Mouse (Mus musculus) stomach, postnatal 0 days (tissue): ENCODE results near the gene Lactb. TPM values are rescaled to one million over a fixed set of nuclear protein-coding genes. Genes with fewer than 3 reads are reported as not detected.
A peak's percentile ranks its signal among the peaks of the same experiment; 100 is the strongest.

Experiments
- ATAC-seq: fragments of 200-750 bp; cut with Nextera tagmentation; 2 replicates; pipeline ENCODE4 v1.8.0; 2017; ENCODE audit not compliant: low FRiP score, low TSS enrichment
- DNase-seq: peaks from one replicate; pipeline ENCODE4 v3.0.0-alpha.2; 2016; ENCODE audit warnings: low spot score
- H3K27ac ChIP-seq: fragments of 300-500 bp; sonication (generic); replicated peaks from 2 replicates; pipeline ENCODE4 v1.5.1; 2014; ENCODE audit warnings: mild to moderate bottlenecking, control low read depth
- H3K27me3 ChIP-seq: fragments of 300-500 bp; sonication (generic); 2 replicates; pipeline ENCODE4 v1.6.1; 2014; ENCODE audit warnings: low read length; ENCODE audit not compliant: control insufficient read depth, insufficient read depth
- H3K36me3 ChIP-seq: fragments of 300-500 bp; sonication (generic); 2 replicates; pipeline ENCODE4 v1.6.1; 2014; ENCODE audit warnings: low read length, mixed read lengths; ENCODE audit not compliant: control insufficient read depth, insufficient read depth
- H3K4me1 ChIP-seq: fragments of 300-500 bp; sonication (generic); replicated peaks from 2 replicates; pipeline ENCODE4 v1.6.1; 2014; ENCODE audit warnings: antibody characterized with exemption; ENCODE audit not compliant: control insufficient read depth, insufficient read depth
- H3K4me2 ChIP-seq: fragments of 300-500 bp; sonication (generic); replicated peaks from 2 replicates; pipeline ENCODE4 v1.6.1; 2014; ENCODE audit warnings: low read depth, mild to moderate bottlenecking, control low read depth, moderate library complexity
- H3K4me3 ChIP-seq: fragments of 300-500 bp; sonication (generic); 2 replicates; pipeline ENCODE4 v1.5.1; 2014; ENCODE audit warnings: low read depth, low read length, control low read depth
- H3K9ac ChIP-seq: fragments of 300-500 bp; sonication (generic); 2 replicates; pipeline ENCODE4 v1.6.1; 2014; ENCODE audit warnings: mild to moderate bottlenecking, low read length, control low read depth, mixed read lengths
- H3K9me3 ChIP-seq: fragments of 300-500 bp; sonication (generic); 2 replicates; pipeline ENCODE4 v1.6.1; 2016; ENCODE audit warnings: low read length; ENCODE audit not compliant: control insufficient read depth
- CTCF ChIP-seq: IDR thresholded peaks from 2 replicates; pipeline ENCODE4 v1.5.1; 2016; ENCODE audit warnings: antibody characterized with exemption, low read depth, mild to moderate bottlenecking, moderate library complexity
- EP300 ChIP-seq: optimal IDR thresholded peaks from 2 replicates; pipeline ENCODE3; 2016; ENCODE audit warnings: antibody characterized with exemption
- WGBS: fragments of 180-500 bp; shearing (Covaris S2); extraction: QIAGEN DNeasy Blood & Tissue Kit; methylation state at CpG from one replicate; pipeline ENCODE4 v1.1.7; 2014; 5-methylcytosine and 5-hydroxymethylcytosine counted together
- polyA plus RNA-seq: library from polyadenylated mRNA; unstranded; fragments of >200 nt; fragmentation: Nextera tagmentation; extraction: Ambion mirVana; gene quantifications from 2 replicates; pipeline ENCODE4 v1.2.1, GENCODE M21; 2015

The Lactb gene
- polyA plus RNA-seq, 1 experiment from 2014 or later, result 12.2 TPM

DNA sequence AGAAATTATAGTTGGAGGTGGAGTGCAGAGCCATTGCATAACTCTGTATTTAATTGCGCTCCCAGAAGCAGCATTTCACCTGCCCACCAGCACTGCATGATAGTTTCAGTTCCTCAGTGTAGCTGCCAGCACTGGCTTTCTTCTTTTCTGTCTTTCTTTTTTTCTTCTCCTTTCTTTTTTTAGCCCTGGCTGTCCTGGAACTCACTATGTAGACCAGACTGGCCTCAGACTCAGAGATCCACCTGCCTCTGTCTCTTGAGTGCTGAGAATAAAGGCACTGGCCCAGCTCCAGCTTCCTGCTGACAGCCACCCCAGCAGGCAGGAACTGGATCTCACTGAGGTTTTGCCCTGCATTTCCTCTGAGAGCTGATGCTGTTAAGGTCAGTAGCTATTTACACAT, 2.7 kb upstream of the Lactb start:
- TF ChIP-seq CTCF (no peak), EP300 (no peak)
- H3K9me3 ChIP-seq, result no peaks in the 10 kb centered on the region
- H3K27ac ChIP-seq, result no peak overlapping the region
- H3K4me1 ChIP-seq, result no peaks in the 10 kb centered on the region
- WGBS, result 81% methylated on average over 1 of the region's 1 CpGs
- no peak overlapping the region for H3K4me3 ChIP-seq
- no peaks in the 10 kb centered on the region for H3K27me3 ChIP-seq
- no peaks in the 10 kb centered on the region for H3K36me3 ChIP-seq
- no peak overlapping the region for H3K4me2 ChIP-seq
- ATAC-seq (no peak), DNase-seq (no peak)
- H3K9ac ChIP-seq, result no peak overlapping the region

GRCm38 (mm10) chr9:66977121-66977520, 1.8 kb upstream of the Lactb start:
- Histone ChIP-seq H3K4me3 (no peak overlapping the region), H3K36me3 (no peaks in the 10 kb centered on the region), H3K9ac (no peak overlapping the region), H3K4me2 (no peak overlapping the region), H3K27ac (no peak overlapping the region), H3K4me1 (no peaks in the 10 kb centered on the region), H3K9me3 (no peaks in the 10 kb centered on the region), H3K27me3 (no peaks in the 10 kb centered on the region)
- TF ChIP-seq EP300 (no peak), CTCF (no peak)
- DNase-seq (no peak), ATAC-seq (no peak)
- 63% methylated on average over 5 of the region's 5 CpGs for WGBS

DNA sequence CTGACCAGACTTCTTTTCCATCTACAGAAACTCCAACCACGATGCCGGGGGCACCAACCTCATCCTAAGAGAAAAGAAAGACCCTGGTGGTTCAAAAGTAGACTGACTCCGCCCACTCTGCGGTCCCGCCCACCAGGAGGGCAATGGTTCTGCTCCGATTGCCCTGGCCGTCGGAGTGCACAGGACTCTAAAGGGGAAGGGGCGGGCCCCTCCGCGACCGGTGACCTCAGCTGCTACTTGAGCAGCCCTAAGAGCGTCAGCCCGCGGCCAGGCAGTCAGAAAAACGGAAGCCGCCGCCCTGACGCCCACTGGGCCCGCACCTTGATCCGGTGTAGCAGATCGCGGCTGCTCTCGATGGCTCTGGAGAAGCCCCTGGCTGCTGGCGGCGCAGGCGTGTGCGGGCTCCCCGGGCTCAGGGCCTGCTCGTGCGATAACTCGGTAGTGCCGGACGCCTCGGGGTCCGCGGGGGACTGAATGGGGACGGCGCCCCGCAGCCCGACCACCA, 511 bp downstream of the Lactb start:
- H3K27ac ChIP-seq, result peak overlapping the region; percentile 92
- H3K4me3 ChIP-seq, result peak overlapping the region; percentile 92
- H3K9me3 ChIP-seq, result no peaks in the 10 kb centered on the region
- no peaks in the 10 kb centered on the region for H3K27me3 ChIP-seq
- peak overlapping the region; percentile 81 for H3K9ac ChIP-seq
- peak; percentile 73 for DNase-seq
- WGBS, result under 1% methylated on average over 40 of the region's 41 CpGs
- H3K4me1 ChIP-seq, result no peaks in the 10 kb centered on the region
- H3K36me3 ChIP-seq, result 0 out of 2 replicates have a peak, but pooled peaks cover under 1% of the 10 kb centered on the region
- peak overlapping the region; percentile 80 for H3K4me2 ChIP-seq
- ATAC-seq, result peak; percentile 78
- TF ChIP-seq CTCF (peak; percentile 22), EP300 (no peak)

DNA sequence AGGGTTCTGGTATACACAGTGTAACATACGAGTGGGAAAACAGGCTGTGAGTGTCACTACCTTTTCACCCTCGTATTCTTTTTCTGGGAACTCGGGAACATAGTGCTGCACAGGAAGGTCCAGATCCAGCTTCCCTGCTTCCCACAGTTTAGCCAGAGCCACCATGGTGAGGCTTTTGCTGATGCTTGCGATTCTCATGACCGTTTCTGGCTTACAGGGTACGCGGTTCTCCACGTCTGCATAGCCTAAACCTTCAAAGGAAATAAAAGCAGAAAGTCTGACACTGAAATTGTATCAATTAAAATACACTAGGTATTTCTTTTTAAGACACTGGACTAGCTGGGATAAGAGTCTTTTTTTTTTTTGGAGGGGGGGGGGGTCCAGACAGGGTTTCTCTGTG, 4.2 kb downstream of the Lactb start:
- H3K27me3 ChIP-seq, result no peaks in the 10 kb centered on the region
- H3K4me3 ChIP-seq, result no peak overlapping the region
- no peak overlapping the region for H3K9ac ChIP-seq
- 87% methylated on average over 8 of the region's 8 CpGs for WGBS
- no peak overlapping the region for H3K4me2 ChIP-seq
- no peak overlapping the region for H3K27ac ChIP-seq
- H3K4me1 ChIP-seq, result no peaks in the 10 kb centered on the region
- no peaks in the 10 kb centered on the region for H3K9me3 ChIP-seq
- ATAC-seq, result no peak
- TF ChIP-seq EP300 (no peak), CTCF (no peak)
- DNase-seq, result no peak
- peaks cover 3% of the 10 kb centered on the region; the same call in 1 of the 2 replicates for H3K36me3 ChIP-seq

- Histone ChIP-seq H3K9ac (no peak overlapping the region), H3K27me3 (no peaks in the 10 kb centered on the region), H3K27ac (no peak overlapping the region), H3K4me3 (no peak overlapping the region), H3K36me3 (peaks cover 3% of the 10 kb centered on the region; the same call in 1 of the 2 replicates), H3K9me3 (no peaks in the 10 kb centered on the region), H3K4me2 (no peak overlapping the region), H3K4me1 (no peaks in the 10 kb centered on the region)
- TF ChIP-seq CTCF (no peak), EP300 (no peak)
- 50% methylated on average over 8 of the region's 8 CpGs for WGBS
- ATAC-seq (no peak), DNase-seq (no peak)
Measured at GRCm38 (mm10) chr9:66967492-66967891, 7.8 kb downstream of the Lactb start.

DNA sequence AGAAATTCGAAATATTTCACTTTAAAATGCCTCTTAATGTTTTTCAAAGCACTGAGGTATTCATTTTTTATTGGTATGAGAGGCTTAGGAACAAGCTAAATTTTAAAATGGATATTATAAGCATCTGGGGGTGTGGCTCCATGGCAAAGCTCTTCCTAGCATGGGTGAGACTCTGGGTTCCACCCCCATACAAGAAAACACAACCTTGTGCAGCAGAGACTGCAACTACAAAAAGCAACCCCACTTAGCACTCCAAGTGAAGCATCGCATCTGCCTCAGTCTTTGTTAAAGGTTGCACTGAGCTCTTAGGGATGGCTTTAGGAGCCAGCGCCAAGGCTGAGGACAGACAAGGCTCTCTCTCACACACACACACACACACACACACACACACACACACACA, 13.8 kb downstream of the Lactb start:
- WGBS, result 75% methylated on average over 3 of the region's 3 CpGs
- H3K9me3 ChIP-seq, result no peaks in the 10 kb centered on the region
- no peaks in the 10 kb centered on the region for H3K27me3 ChIP-seq
- DNase-seq (peak; percentile 4), ATAC-seq (no peak)
- TF ChIP-seq CTCF (no peak), EP300 (no peak)
- H3K27ac ChIP-seq, result no peak overlapping the region
- no peaks in the 10 kb centered on the region for H3K4me1 ChIP-seq
- H3K9ac ChIP-seq, result no peak overlapping the region
- H3K4me2 ChIP-seq, result no peak overlapping the region
- H3K36me3 ChIP-seq, result no peaks in the 10 kb centered on the region; the same call in 1 of the 2 replicates
- H3K4me3 ChIP-seq, result no peak overlapping the region
